Mouse (Mus musculus) kidney, adult 2 months (tissue): ENCODE measurements around the gene Kcnh1.

Source experiments
- CTCF ChIP-seq: fragments of 200-500 bp; conservative IDR thresholded peaks from 2 replicates; pipeline ENCODE4 v1.5.1; 2011; ENCODE audit warnings: low read depth, mild to moderate bottlenecking, control low read depth, low read length, moderate library complexity, mixed read lengths; ENCODE audit not compliant: insufficient read depth, insufficient read length
- POLR2A ChIP-seq: fragments of 200-500 bp; IDR thresholded peaks from one replicate; pipeline ENCODE4 v1.6.1; 2011; ENCODE audit warnings: low read depth, low read length, control low read depth

DNA sequence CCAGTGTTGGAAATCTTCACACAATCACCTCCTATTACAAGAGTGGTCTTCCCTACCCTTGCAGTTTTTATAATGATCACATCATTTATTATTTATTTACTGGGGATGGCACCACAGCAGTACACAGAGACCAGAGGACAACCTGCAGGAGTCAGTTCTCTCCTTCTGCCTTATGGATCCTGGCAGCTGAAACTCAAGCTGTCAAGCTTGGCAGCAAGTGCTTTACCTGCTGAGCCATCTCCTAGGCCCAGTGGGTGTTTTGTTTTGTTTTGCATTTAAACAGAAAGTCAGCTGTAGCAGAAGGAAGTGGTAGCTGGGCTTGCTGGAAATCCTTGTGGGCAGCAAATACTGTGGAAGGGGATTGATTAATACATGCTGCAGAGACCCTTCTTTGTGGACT lies 197.1 kb downstream of the Kcnh1 start:
- no peak for TF ChIP-seq POLR2A
- TF ChIP-seq CTCF: no peak
